Mouse (Mus musculus) urinary bladder, postnatal 14 days (tissue): ENCODE results near the gene Wipf2.
"Not testable (repeated sequence)": the region's sequence is repeated elsewhere in the genome, so short reads cannot be mapped to it uniquely, and the experiment has no call there.

Experiments used
- DNase-seq: peaks from one replicate; pipeline ENCODE4 v3.0.0; 2021; ENCODE audit warnings: low spot score

Wipf2 gene

DNA sequence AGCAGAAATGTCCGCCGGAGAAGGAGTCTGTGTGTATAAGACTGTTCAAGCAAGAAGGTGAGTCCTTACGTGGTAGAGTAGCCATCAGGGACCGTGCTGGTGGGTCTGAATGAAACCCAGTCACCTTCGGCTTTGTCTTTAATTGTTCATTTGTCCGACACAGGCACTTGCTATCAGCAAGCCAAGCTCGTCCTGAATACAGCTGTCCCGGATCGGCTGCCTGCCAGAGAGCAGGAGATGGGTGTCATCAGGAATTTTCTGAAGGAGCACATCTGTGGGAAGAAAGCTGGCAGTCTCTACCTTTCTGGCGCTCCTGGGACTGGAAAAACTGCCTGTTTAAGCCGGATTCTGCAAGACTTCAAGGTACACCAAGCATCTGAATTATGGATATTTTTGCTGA, 47.0 kb downstream of the Wipf2 start:
- no peak for DNase-seq

DNA sequence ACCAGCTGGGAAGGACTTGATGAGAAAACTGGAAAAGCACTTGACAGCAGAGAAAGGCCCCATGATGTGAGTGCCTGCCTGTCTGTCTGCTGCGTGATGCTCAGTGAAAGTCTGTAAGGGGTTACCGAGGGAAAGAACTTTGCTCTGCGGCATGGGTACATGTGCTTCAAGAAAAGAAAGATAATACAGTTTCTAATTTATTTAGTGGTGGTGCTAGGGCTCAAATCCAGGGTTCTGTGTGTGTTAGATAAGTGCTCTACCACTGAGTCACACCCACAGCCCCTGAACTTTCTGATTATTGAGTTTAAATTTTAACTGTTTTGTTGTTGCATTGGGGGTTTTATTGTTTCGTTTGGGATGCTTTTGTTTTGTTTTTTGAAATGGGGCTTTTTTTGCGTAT, 48.1 kb downstream of the Wipf2 start:
- DNase-seq = no peak

DNA sequence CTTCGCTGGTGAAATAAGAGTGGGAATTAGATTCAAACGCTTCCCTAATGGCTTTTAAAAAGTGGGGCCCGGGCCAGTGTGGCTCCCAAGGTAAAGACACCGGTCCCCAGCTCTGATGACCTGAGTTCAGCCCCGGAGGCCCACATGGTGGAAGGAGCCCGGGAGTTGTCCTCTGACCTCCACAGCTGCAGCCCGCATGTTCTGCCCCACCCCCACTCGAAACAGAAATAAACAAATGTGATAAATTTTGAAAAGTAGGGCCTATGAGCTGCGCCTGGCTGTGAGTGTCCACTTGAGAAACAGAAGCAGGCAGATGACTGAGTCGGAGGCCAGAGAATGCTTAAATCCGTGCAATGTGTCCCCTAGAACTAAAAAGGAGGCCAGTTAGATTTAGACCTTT, 50.8 kb downstream of the Wipf2 start:
- no peak for DNase-seq

DNA sequence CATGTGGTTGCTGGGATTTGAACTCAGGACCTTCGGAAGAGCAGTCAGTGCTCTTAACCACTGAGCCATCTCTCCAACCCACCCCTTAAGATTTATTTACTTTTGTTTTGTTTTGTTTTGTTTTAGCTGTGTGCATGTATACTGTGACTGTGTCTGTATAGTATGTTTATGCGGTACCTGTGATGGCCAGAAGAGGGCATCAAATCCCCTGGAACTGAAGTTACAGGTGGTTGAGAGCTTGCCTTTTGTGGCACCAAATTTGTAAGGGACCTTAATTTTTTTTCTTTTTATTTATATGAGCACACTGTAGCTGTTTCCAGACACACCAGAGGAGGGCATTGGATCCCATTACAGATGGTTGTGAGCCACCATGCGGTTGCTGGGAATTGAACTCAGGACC, 52.9 kb downstream of the Wipf2 start:
- not testable (repeated sequence) for DNase-seq

DNA sequence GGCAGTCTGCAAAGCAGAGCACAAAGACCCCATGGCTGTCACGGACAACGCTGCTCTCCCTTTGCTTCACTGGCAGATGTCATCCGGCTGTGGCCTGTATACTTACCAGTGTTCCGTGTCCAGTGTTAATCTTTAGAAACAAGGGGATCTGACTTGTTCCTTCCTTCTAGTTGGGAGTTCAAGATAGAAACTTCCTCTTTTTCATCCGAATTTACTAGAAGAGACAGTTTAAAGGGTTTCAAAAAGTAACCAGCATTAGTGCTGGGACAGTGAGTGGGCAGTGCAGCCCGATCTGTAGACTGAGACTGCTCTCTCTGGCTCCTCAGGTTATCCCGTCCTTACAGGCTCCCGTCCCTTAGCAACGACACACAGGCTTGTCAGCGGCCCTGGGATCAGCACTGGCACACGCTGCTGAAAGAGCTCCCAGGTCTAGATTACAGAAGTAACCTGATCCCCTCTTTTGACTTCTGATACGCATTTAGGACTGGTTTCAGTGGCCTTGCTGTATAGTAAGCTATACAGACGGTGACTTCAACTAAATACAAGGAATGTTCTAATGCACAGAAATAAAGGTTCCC, 54.1 kb downstream of the Wipf2 start:
- no peak for DNase-seq

GRCm38 (mm10) chr11:98918231-98918630, 54.8 kb downstream of the Wipf2 start:
- DNase-seq = peak; percentile 62

DNA sequence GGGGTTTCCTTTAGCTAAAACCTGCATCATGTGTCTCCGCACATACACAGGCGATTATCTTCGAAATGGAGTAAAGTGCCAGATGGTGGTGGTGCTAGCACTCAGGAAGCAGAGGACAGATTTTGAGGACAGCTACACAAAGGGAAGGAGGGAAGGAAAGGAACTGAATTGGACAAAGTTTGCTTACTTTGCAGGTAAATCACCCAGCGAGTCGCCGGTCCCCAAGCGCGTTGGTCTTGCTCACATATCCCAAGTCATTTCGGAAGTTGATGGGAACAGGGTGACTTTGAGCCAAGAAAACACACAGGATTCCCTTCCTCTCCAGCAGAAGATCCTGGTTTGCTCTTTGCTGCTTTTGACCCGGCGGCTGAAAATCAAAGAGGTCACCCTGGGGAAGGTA, 55.6 kb downstream of the Wipf2 start:
- no peak for DNase-seq

DNA sequence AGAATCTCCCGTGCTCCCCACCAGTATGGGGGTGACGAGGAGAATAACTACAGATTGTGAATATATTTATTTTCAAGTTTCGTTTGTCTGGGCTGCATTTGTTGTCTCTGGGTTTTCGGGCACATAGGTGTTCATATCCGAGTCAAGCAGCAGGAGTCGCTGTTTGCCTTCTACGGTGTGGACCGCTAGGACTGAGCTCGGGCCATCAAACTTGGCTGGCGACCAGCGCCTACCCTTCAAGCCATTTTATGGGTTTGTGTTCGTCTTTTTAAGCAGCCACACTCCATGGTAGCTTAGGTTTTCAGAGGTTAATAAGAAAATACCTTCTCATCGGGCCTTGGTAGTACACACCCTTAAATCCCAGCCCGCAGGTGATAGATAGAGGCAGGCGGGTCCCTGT, 58.4 kb downstream of the Wipf2 start:
- DNase-seq = peak; percentile 60

DNA sequence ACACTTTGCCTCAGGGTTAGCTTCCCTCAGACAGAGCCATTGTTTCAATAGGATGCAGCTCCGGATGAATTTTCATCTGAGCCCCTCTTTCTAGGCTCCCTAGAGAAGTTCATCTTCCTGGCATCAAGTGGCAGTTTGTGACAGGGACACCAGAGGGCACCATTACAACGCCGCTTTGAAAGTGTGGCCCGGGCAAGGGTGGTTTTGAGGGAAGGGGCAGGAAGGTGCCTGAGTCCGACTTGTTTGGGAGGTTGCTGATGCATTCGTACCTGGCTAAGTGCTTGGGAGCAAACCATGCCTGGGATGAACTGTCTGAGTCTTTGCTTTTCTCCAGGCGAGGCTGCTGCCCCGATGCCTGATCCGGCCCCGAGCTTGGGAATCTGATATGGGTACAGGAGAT, 58.9 kb downstream of the Wipf2 start:
- DNase-seq = peak; percentile 65

DNA sequence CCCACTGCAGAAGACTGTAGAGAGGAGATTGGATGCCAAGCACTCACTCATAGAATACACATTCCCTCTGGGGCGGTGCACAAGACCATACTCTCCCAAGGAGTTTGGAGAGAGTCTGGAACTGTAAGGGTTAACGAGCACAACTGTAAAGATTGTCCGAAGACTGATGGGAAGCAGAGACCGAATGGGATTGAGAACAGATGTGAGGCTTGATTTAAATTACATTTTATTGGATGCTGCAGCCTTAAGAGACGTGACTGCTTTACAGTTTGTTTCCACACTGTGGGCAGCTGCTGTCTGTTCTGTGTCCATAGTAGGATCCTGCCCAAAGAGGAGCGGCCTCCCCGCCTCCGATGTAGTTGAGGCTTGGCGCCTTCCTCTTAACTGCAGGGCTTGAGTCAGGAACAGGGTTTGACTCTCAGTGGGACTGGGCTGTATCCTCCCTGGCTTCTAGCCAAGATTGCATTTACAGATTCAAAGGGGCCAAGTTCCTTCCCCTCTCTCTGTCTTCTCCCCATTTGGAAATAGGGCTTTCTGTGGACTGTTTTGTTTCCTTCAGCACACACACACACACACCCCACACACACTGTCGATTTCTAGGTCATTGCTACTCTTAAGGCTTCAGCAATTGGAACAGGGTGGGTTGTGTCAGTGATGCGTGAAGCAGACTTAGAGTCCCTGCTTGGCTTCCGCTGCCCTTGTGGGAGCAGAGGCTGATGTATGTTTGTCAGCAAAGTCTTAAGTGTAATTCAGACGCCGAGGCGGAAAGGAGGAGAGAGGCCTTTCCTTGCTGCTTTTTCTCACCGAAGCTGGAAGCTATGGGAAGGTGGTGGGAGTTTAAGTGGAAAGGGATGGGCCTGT, 59.6 kb downstream of the Wipf2 start:
- peak; percentile 60 for DNase-seq

DNA sequence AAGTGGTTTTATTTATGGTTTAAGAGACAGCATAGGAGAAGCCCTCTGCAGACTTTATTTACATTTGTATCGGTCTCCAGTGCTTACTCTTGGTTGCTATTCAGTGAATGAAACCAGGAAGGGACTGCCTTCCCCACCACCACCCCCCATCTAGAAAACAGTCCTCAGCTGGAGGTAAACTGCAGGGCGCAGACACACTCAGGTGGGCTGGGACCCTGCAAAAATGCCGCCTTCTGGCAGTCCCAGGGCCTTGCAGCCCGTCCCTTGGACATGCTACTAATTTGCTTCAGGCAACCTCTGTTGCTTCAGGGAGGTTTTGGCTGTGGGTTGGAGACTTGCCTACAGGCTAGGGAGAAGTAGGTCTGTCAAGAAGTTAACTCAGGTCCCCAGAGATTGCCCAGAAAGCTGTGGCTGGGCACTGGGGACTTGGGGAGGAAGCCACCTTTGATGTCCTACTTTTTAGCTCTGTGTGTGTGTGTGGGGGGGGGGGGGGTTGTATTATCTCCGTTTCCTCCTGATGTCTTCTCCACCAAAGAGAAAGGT, 61.3 kb downstream of the Wipf2 start:
- DNase-seq = no peak

GRCm38 (mm10) chr11:98925265-98925721, 61.9 kb downstream of the Wipf2 start:
- DNase-seq = peak; percentile 68

GRCm38 (mm10) chr11:98925868-98926311, 62.5 kb downstream of the Wipf2 start:
- no peak for DNase-seq

GRCm38 (mm10) chr11:98926553-98926952, 63.1 kb downstream of the Wipf2 start:
- DNase-seq = no peak

DNA sequence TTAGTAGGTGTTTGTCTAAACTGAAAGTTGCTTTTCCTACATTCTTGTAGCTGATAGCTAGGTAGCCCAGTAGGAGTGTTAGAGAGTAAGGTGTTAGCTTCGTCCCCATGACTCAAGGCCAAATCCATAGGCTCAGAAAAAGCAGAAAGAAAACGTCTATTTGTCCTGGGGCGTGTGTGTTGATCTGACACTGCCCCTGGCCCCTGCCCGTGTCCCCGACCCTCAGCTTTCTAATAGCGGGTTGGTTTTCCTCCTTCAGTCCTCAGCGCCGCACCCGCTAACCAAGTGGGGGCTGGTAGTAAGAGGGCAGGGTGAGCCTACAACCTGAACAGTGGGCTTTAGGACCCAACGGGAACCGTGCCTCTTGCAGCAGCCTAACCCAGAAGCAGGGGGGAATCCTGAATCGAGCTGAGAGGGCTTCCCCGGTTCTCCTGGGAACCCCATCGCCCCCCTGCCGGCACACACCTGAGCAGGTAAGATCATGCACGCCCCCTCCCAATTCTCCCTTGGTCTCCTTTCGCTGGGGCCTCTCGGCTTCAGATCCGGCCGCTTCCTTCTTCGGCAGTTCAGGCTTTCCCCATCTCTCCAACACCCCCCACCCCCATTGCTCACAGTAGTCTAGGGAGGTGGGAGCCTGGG, 64.1 kb downstream of the Wipf2 start, which contains the start of gene Rara:
TSS of gene Rara (plus strand) at position 381 of the 639 bp plus-strand sequence.
- no peak for DNase-seq

DNA sequence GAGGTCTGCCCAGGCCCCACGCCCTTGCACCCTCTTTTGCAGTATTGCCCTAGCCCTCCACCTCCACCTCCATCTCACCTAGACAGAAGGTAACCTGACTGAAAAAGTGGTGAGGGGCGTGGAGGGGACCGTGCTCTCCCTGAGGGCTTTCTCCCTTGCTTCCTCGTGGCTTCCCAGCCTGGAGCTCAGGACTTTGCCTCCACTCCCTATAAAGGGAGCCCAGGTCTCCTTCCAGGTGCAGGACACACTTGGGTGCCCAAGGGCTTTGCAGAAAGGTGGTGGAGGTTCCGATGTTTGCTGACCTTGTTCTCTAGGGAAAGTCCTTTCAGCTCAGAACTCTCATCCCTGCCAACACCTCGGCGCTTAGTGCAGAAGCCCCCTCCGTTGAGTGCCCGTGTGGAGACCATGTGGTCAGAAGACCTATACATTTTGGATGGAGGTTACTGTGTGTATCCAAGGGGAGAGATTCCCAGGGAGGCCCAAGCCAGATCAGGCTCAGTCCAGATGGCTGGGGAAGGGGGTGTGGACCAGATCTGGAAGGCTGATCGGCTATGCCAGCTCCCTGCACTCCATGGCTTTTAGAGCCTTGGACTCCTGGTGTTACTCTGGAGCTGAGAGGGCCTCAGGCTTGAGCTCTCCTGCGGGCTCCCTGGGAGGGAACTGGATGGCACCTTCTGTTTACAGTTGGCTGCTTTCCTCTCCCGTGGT, 64.9 kb downstream of the Wipf2 start:
- DNase-seq = no peak

DNA sequence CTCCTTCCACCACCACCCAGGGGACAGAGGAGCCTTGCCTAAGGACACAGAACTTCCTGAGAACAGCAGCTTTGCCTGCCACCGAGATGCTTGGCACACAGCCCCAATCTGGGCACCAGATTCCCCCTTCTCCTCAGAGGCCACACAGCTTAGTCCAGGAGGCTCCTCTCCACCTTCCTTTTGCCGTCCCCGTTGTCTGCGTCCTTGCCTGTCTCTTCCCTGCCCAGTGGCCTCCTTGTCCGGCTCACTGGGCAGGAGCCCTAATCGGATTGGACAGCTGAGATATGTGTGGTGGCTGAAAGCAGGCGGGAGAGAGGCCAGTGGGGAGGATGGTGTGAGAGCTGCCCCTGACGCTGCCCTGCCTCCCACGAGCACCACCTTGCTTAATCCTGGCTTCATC, 66.1 kb downstream of the Wipf2 start:
- DNase-seq = no peak

- DNase-seq = no peak
These were observed 66.7 kb downstream of the Wipf2 start for GRCm38 (mm10) chr11:98930127-98930601.

DNA sequence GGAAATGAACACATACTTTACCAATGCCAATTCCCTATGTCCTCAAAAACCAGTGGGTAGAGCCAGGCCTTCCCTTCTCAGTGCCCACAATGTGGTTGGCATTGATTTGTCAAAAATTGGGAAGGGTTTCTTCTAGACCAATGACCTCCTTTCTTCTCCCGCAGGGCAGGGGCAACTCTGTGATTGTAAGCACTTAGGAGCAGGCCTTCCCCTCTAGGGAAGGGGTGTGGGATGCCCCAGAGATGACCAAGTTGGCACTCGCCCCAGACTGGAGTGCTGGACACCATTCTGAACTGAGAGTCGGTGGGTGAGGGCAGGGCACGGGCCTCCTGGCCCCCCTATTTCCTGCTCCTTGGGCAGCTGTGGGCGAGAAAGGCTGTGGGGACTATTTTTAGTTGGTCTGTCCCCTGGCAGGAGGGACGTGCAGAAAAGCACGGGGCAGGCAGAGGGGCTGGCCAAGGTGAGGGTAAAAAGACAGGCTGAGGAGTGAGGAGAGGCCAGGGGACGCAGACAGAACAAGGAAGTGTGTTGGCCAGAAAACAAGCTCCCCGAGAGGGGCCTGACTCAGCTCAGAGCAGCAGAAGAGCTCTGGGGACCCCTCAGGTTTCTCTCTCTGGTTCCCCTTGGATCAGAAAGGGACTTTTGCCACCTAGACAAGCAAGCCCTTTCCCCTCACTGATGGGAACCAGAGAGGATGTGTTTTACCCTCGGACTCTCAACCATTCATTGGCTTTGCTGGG, 67.5 kb downstream of the Wipf2 start:
- no peak for DNase-seq

GRCm38 (mm10) chr11:98931513-98932292, 68.3 kb downstream of the Wipf2 start:
- DNase-seq = no peak
